Mouse (Mus musculus) adrenal gland, adult 18-20 months (tissue): ENCODE measurements around the gene Zfp719. TPM values are rescaled to one million over a fixed set of nuclear protein-coding genes. Genes with fewer than 3 reads are reported as not detected.

Experiments
- DNase-seq, 2 experiments: peaks; one replicate each; pipeline ENCODE4 v3.0.0; 2021 to 2022; ENCODE audit warnings: low spot score in 2 of 2
- total RNA-seq, 2 experiments: library from RNA; stranded (reverse); gene quantifications; 1 replicate in 1 of 2; 2 replicates in 1 of 2; pipeline ENCODE4 v1.2.3; 2021

The Zfp719 gene
- total RNA-seq, 2 experiments from 2014 or later, result 15.3 to 17.6 TPM

GRCm38 (mm10) chr7:43606896-43607742, 27.7 kb downstream of the Zfp719 start, which contains the start of gene Zfp819:
TSS of gene Zfp819 (plus strand) at chr7:43607169.
- peak; percentile 35 to 53 for DNase-seq

- no peak for DNase-seq
These were observed 28.4 kb downstream of the Zfp719 start for GRCm38 (mm10) chr7:43607743-43608287.

GRCm38 (mm10) chr7:43608316-43608824, 29.0 kb downstream of the Zfp719 start:
- no peak for DNase-seq

- no peak for DNase-seq
These were observed 34.6 kb downstream of the Zfp719 start for GRCm38 (mm10) chr7:43613816-43614551.

GRCm38 (mm10) chr7:43622927-43623326, 43.5 kb downstream of the Zfp719 start:
- no peak for DNase-seq

GRCm38 (mm10) chr7:43623819-43624218, 44.4 kb downstream of the Zfp719 start:
- no peak for DNase-seq

GRCm38 (mm10) chr7:43625065-43625464, 45.7 kb downstream of the Zfp719 start:
- DNase-seq, result no peak

- DNase-seq, result no peak
These were observed 46.5 kb downstream of the Zfp719 start for GRCm38 (mm10) chr7:43625794-43626422.

- DNase-seq, result no peak
These were observed 54.5 kb downstream of the Zfp719 start for GRCm38 (mm10) chr7:43633940-43634339.

GRCm38 (mm10) chr7:43634500-43634899, 55.1 kb downstream of the Zfp719 start, which contains the start of gene Ceacam18:
TSS of gene Ceacam18 (plus strand) at chr7:43634707.
- DNase-seq, result no peak

GRCm38 (mm10) chr7:43636194-43636593, 56.8 kb downstream of the Zfp719 start:
- DNase-seq, result no peak

GRCm38 (mm10) chr7:43637118-43637517, 57.7 kb downstream of the Zfp719 start:
- DNase-seq, result no peak

- DNase-seq, result peak in 1 of 2 experiments; percentile 41
These were observed 63.2 kb downstream of the Zfp719 start for GRCm38 (mm10) chr7:43642587-43642986.

Other genes with a start within 250 kb of the Zfp719 start
- gene Siglecf, start 228.3 kb upstream of the Zfp719 start, total RNA-seq, result not detected
- gene Siglecg, start 171.4 kb upstream of the Zfp719 start, total RNA-seq, result under 1 TPM; 0.46 to 0.54 TPM
- gene Lim2, start 151.9 kb upstream of the Zfp719 start, total RNA-seq, result not detected
- gene Nkg7, start 142.5 kb upstream of the Zfp719 start, total RNA-seq, result 1 to 10 TPM in 1 of 2 experiments, under 1 TPM in 1; 0.83 to 3.2 TPM
- not detected for gene Cldnd2, start 138.8 kb upstream of the Zfp719 start, total RNA-seq
- gene Etfb, start 135.5 kb upstream of the Zfp719 start, total RNA-seq, result 100 to 1,000 TPM; 440 to 834 TPM
- under 1 TPM in 1 of 2 experiments, not detected in 1; 0.43 TPM for gene Gm45233, start 135.5 kb upstream of the Zfp719 start, total RNA-seq
- gene Vsig10l, start 116.5 kb upstream of the Zfp719 start, total RNA-seq, result 1 to 10 TPM; 1.6 to 4.2 TPM
- gene Iglon5, start 89.5 kb upstream of the Zfp719 start, total RNA-seq, result 1 to 10 TPM; 1.3 to 1.5 TPM
- gene 4931406B18Rik, start 73.7 kb upstream of the Zfp719 start, total RNA-seq, result not detected
- gene Cd33, start 35.2 kb upstream of the Zfp719 start, total RNA-seq, result 1 to 10 TPM; 3.3 to 5.4 TPM
- 1 to 10 TPM; 2.2 TPM for gene Zfp658, start 17.4 kb upstream of the Zfp719 start, total RNA-seq
- under 1 TPM in 1 of 2 experiments, not detected in 1; 0.13 TPM for gene Zfp819, start 27.6 kb downstream of the Zfp719 start, total RNA-seq
- gene Ceacam18, start 55.1 kb downstream of the Zfp719 start, total RNA-seq, result not detected
- 1 to 10 TPM; 3.4 to 3.6 TPM for gene Siglece, start 80.6 kb downstream of the Zfp719 start, total RNA-seq
- 10 to 100 TPM; 10.9 to 13.9 TPM for gene Ctu1, start 92.4 kb downstream of the Zfp719 start, total RNA-seq
- not detected for gene Klk14, start 110.8 kb downstream of the Zfp719 start, total RNA-seq
- under 1 TPM in 1 of 2 experiments, not detected in 1; 0.45 TPM for gene Klk13, start 133.0 kb downstream of the Zfp719 start, total RNA-seq
- not detected for gene Klk12, start 189.3 kb downstream of the Zfp719 start, total RNA-seq
- not detected for gene Klk11, start 195.0 kb downstream of the Zfp719 start, total RNA-seq
- gene Klk10, start 201.4 kb downstream of the Zfp719 start, total RNA-seq, result under 1 TPM; 0.36 to 0.86 TPM
- not detected for gene Klk9, start 212.3 kb downstream of the Zfp719 start, total RNA-seq
- gene Klk8, start 218.0 kb downstream of the Zfp719 start, total RNA-seq, result 1 to 10 TPM; 2.9 to 4.9 TPM
- not detected for gene Klk7, start 231.7 kb downstream of the Zfp719 start, total RNA-seq
- gene Klk6, start 244.9 kb downstream of the Zfp719 start, total RNA-seq, result not detected